Mouse (Mus musculus) kidney, adult 11 months (tissue): Measurements from ENCODE around the gene 1810024B03Rik.
"Not testable (repeated sequence)": the region's sequence is repeated elsewhere in the genome, so short reads cannot be mapped to it uniquely, and the experiment has no call there.

Source experiments
- DNase-seq: peaks from one replicate; pipeline ENCODE4 v3.0.0; 2022

1810024B03Rik gene

DNA sequence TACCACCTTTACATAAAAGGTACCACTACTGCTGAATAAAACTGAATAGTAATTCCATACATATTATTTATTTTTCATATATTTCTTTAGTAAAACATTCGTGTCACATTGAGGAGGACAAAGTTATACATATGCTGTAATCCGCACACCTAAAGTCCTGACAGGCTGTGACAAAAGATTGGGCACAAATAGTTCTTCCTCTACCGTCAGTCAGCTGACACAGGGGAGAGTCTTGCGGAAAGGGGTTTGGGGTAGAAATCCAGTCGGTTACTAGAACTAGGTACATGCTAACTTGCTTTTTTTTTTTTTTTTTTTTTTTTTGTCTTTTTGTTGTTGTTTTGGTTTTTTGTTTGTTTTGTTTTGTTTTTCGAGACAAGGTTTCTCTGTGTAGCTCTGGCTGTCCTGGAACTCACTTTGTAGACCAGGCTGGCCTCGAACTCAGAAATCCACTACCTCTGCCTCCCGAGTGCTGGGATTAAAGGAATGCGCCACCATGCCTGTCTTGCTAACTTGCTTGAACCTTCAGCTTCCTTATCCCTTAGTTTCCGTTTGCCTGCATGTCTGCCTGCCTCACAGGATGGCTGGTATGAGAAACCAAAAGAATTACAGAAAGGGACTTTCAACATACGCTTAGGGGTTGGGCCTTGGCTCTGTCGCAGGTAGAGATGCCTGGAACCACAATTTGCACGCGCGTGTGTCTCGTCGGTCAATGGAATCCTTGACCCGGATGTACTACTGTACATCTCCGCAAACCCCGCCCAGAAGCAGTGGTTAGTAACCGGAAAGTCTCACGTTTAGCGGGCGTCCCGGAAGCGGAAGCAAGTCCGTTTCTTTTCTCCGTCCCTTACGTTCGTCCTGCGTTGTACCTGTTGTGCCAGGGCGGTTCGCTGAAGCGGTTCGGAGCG, at the start of gene 1810024B03Rik, which contains the start of gene Snrnp200:
1810024B03Rik (minus strand) TSS at position 734 of the 905 bp plus-strand sequence.
Snrnp200 (plus strand) TSS at position 840 of the 905 bp plus-strand sequence.
- DNase-seq: peak; percentile 95

DNA sequence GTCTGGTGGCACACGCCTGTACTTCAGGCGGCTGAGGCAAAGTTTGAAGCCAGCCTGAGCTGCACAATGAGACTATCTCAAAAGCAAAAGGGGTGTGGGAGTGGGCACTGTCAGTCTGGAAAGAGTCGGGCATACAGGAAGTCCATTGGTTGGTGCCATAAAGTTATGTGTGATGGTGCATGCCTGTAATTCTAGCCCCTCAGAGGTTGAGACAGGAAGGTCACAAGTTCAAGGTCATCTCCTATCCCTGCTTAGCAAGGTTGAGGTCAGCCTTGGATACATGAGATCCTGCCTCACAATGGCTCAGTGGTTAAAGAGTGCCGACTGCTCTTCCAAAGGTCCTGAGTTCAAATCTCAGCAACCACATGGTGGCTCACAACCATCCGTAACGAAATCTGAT, 47.2 kb upstream of the 1810024B03Rik start:
- DNase-seq: no peak

DNA sequence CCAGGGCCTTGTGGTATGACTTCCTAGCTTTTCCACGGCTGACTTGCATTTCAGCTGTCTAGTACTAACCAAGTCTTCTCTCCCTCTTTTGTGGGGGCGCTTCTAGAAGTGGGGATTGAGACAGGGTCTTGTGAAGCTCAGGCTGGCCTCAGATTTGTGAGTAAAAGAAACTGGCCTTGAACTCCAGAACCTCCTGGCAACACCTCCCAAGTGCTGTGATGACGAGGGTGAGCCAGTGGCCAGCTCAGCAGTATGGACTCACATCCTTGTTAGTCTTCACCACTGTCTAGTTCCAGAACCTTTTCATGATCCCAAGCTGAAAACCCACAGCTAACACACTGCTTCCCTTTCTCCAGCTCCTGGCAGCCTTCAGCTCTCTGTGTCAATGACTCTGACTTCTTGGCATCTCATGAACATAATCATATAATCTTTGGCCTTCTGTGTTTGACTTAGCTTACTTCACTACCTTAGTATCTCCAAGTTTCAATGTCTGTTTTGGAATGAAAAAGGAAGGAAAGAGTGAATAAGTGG, 46.6 kb upstream of the 1810024B03Rik start:
- DNase-seq: no peak

DNA sequence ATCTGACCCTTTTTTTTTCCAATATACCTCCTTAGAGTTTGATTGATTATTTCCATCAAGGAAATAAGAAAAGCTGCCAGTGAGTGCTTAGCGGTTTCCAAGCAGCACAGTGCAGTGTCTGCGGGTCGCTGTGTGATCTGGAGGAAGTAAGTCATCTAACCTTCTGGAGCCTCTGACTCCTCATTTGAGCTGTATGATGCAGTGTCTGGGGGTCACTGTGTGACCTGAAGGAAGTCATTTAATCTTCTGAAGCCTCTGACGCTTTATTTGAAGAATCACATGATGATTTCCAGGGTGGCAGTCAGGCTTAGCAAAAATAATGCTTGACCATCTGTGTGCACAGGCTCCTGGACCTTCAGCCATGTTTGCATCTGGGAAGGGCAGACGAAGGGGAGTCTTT, 44.7 kb upstream of the 1810024B03Rik start:
- no peak for DNase-seq

DNA sequence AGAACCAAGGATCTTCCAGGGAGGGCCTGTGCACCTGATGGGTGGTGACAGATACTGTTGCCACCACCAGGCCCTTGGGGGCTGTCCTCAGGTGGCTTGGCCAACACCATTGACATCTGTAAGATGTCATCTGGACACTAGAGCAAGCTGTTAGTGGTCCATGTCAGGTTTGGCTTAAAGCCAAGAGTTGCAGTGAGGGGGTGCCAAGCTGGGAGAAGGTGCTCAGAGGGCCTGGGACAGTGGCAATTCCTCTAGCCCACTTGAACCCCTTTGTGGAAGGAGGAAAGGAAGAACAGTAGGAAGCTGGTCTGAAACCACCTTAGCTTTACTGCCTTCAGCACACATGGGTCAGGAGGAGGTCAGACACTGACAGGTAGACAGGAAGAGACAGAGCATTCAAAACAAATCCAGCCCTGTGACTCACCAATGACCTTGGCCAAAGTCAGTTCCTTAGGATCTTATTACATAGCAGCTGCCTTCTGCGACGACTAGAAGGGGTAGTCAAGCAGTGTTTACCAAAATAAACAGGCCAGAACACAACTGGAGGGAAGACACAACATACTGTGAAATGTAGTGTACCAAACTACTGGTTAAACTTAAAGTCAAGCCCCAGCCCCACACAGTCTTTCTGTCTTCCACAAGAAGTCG, 43.9 kb upstream of the 1810024B03Rik start:
- no peak for DNase-seq

DNA sequence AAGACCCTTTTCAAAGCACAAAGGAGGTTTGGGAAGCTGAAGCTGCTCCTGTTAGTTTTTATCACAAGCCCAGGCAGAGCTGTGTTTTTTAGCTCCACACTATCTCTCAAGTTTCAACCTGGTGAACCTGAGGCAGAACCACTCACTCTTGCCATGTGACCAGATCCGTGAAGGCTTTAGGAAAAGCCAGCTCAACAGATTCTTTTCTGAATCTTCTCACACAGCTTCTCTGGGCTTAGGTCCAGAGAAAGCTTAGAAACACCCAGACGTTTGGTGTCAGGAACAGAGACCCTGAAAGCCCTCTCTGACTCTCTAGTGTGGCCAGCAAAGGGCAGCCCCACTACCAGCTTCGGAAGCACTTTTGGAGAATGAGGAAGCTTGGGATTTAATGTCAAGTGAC, 43.4 kb upstream of the 1810024B03Rik start:
- no peak for DNase-seq

- DNase-seq: no peak
These were observed 42.4 kb upstream of the 1810024B03Rik start for GRCm38 (mm10) chr2:127250291-127251008.

- DNase-seq: peak; percentile 41
These were observed 40.4 kb upstream of the 1810024B03Rik start for GRCm38 (mm10) chr2:127248334-127249004.

- DNase-seq: peak; percentile 98
These were observed 39.7 kb upstream of the 1810024B03Rik start, which contains the start of the genes Ciao1 and Tmem127 for GRCm38 (mm10) chr2:127247592-127248333. Gene Ciao1, minus strand, starts transcription at chr2:127247816. Gene Tmem127, plus strand, starts transcription at chr2:127247908.

DNA sequence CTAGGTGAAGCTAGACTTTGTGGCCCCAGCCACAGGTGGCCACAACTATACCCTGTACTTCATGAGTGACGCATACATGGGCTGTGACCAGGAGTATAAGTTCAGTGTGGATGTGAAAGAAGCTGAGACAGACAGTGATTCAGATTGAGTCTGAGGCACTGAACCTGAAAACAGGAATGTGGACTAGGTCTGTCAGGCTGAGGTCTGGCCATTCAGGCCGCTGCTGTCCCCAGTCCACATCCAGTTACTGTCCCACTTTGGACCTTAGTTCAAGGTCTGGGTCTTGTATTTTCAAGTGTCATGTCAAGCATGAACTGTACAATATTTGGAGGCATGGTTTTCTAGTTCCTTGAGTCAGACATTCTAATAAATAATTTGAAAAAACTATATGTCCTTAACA, 32.0 kb upstream of the 1810024B03Rik start:
- DNase-seq: peak; percentile 55

GRCm38 (mm10) chr2:127237897-127238610, 30.0 kb upstream of the 1810024B03Rik start:
- DNase-seq: no peak

- no peak for DNase-seq
These were observed 17.2 kb upstream of the 1810024B03Rik start for GRCm38 (mm10) chr2:127225261-127225660.

DNA sequence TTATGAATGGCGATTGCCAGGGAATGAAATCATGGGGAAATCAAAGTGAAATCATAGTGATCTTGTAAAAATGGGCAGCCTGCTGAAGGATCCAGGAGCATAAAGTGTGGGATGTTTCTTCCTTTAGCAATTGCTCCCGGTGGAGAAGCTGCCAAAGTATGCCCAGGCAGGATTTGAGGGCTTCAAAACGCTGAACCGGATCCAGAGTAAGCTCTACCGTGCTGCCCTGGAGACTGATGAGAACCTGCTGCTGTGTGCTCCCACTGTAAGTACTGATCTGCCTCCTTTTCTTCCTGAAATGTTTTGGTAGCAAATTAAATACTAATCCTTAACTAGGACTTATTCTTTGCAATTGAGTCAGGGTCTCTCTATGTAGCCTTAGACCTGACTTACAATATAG, 9.7 kb upstream of the 1810024B03Rik start:
- DNase-seq: no peak

DNA sequence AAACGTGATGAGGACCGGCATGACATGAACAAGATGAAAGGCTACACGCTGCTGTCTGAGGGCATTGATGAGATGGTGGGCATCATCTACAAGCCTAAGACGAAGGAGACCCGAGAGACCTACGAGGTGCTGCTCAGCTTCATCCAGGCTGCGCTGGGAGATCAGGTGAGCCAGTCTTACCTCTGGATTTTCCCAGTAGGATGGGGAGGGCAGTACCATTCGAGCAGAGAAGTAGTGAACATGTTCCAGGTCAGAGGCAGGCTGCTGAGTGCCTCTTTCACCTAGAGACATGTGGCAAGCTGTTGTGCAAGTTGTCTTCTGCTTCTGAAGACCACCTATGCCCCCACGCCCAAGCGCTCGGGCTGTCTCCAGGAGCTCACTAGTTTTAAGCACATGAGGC, 2.6 kb upstream of the 1810024B03Rik start:
- no peak for DNase-seq

DNA sequence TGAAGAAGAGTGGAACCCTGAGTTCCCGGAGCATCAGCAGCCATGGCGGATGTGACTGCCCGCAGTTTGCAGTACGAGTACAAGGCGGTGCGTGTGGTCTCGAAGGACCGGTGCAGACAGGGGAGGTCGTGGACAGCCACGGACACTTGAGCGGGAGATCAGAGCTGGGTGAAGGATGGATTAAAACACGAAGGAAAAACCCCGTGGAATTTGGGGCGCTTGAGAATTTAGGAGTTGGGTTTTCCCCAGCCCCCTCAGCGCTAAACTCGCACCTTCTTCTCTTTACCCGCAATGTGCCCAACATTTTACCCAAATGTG, 331 bp upstream of the 1810024B03Rik start:
- no peak for DNase-seq

DNA sequence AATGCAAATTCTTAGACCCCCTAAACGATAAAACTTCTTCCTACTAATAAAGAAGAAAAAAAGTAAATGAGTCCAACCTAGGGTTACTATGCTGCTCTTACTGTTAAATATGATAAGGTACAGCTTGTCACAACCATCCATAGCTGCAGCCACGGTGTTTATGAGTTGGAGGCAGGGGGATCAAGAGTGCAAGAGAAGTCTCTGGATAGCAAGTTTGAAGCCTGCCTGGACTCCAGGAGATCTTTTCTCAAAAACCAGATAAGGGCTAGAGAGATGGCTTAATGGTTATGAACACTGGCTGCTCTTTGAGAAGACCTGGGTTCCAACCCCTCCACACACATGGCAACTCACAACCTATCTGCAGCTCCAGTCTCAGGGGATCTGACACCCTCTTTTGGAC, 1.2 kb downstream of the 1810024B03Rik start:
- DNase-seq: no peak

GRCm38 (mm10) chr2:127205936-127206335, 2.1 kb downstream of the 1810024B03Rik start:
- not testable (repeated sequence) for DNase-seq

GRCm38 (mm10) chr2:127204932-127205331, 3.1 kb downstream of the 1810024B03Rik start:
- peak; percentile 21 for DNase-seq

GRCm38 (mm10) chr2:127189574-127189973, 18.5 kb downstream of the 1810024B03Rik start:
- DNase-seq: no peak

DNA sequence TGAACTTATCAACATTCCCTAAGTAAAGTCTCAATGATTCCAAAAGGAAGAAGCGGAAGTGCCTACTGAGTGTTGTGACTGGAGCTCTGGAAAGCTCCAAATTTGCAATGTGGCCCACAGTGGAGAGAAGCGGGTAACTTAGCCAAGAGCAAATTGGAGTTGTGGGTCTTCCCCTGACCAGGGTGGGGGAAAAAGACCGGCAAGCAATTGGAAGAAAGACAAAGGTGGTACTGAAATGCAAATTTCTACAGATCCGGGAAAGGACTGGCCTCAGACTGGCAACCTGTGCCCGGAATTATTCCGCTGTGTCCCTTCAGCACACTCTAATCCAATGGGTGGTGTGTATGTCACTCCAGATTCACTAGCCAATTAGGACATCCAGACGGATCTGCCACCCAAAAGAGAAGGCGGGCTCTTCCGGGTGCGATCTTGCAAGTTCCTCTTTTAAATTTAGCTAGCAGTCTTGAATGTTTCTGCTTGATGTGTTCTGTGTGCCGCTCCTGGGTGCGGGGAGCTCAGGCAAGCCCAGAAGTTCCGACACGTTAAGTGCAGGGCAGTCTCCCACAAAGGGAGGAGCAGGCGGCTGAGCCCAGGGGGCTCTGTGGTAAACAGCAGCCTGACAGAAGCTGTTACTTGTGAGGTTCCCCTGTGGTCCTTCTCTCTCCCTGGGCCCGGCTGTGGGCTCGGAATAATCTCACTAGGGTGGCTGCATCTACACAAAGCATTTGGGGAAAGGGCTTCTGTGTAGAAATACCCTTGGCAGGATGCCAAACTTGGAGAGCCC, 25.3 kb downstream of the 1810024B03Rik start:
- peak; percentile 89 for DNase-seq
